Mouse (Mus musculus) urinary bladder, postnatal 25 days (tissue): ENCODE data around the gene Dennd4a.
A peak's percentile ranks its signal among the peaks of the same experiment; 100 is the strongest.

ENCODE experiments used
- DNase-seq: peaks from one replicate; pipeline ENCODE4 v3.0.0; 2022; ENCODE audit warnings: low spot score

Gene Dennd4a

GRCm38 (mm10) chr9:64913973-64914372 is 102.8 kb downstream of the Dennd4a start:
- no peak for DNase-seq

- no peak for DNase-seq
Measured at GRCm38 (mm10) chr9:64914629-64915028, 103.5 kb downstream of the Dennd4a start.

- DNase-seq: no peak
Measured at GRCm38 (mm10) chr9:64918560-64918959, 107.4 kb downstream of the Dennd4a start.

- DNase-seq: no peak
Measured at GRCm38 (mm10) chr9:64925771-64926170, 114.6 kb downstream of the Dennd4a start.

GRCm38 (mm10) chr9:64926201-64926991 is 115.3 kb downstream of the Dennd4a start:
- DNase-seq: no peak

- DNase-seq: no peak
Measured at GRCm38 (mm10) chr9:64930256-64930655, 119.1 kb downstream of the Dennd4a start.

- no peak for DNase-seq
Measured at GRCm38 (mm10) chr9:64931751-64932610, 120.8 kb downstream of the Dennd4a start.

- DNase-seq: no peak
Measured at GRCm38 (mm10) chr9:64934015-64934754, 123.0 kb downstream of the Dennd4a start.

GRCm38 (mm10) chr9:64936508-64936907 is 125.4 kb downstream of the Dennd4a start:
- peak; percentile 63 for DNase-seq

- no peak for DNase-seq
Measured at GRCm38 (mm10) chr9:64937491-64937890, 126.4 kb downstream of the Dennd4a start.

- DNase-seq: no peak
Measured at GRCm38 (mm10) chr9:64938535-64938934, 127.4 kb downstream of the Dennd4a start.

GRCm38 (mm10) chr9:64939281-64939680 is 128.1 kb downstream of the Dennd4a start:
- DNase-seq: no peak

GRCm38 (mm10) chr9:64939790-64940189 is 128.7 kb downstream of the Dennd4a start:
- no peak for DNase-seq

GRCm38 (mm10) chr9:64940731-64941346 is 129.7 kb downstream of the Dennd4a start:
- no peak for DNase-seq

GRCm38 (mm10) chr9:64941650-64942049 is 130.5 kb downstream of the Dennd4a start:
- DNase-seq: no peak

- no peak for DNase-seq
Measured at GRCm38 (mm10) chr9:64943997-64944396, 132.9 kb downstream of the Dennd4a start.

GRCm38 (mm10) chr9:64947483-64948095 is 136.4 kb downstream of the Dennd4a start:
- no peak for DNase-seq

- DNase-seq: no peak
Measured at GRCm38 (mm10) chr9:64951161-64951657, 140.1 kb downstream of the Dennd4a start, which contains the start of gene Slc24a1. TSS of gene Slc24a1 (minus strand) at chr9:64951607.

GRCm38 (mm10) chr9:64952055-64952454 is 140.9 kb downstream of the Dennd4a start:
- no peak for DNase-seq

- no peak for DNase-seq
Measured at GRCm38 (mm10) chr9:64953190-64953589, 142.1 kb downstream of the Dennd4a start.

- DNase-seq: no peak
Measured at GRCm38 (mm10) chr9:64956337-64956736, 145.2 kb downstream of the Dennd4a start.
